Mouse (Mus musculus): ENCODE data around the gene Irx1. TPM values are rescaled to one million over a fixed set of nuclear protein-coding genes. Genes with fewer than 3 reads are reported as not detected.

Irx1 gene
- total and polyA plus RNA-seq, 3 experiments: not detected

- TF ChIP-seq HCFC1 (IDR thresholded peaks at IDR 0.05; ENCODE audit: low read depth, low read length) (no peak), ZC3H11A (IDR thresholded peaks at IDR 0.05; ENCODE audit: low read depth, low read length) (no peak), RAD21 (IDR thresholded peaks at IDR 0.05; ENCODE audit: low read depth, low read length) (no peak), E2F4 (IDR thresholded peaks at IDR 0.05; ENCODE audit: borderline replicate concordance, low read depth, low read length) (no peak), KAT2A (conservative IDR thresholded peaks at IDR 0.05; ENCODE audit: low read depth, low read length) (no peak), SIN3A (IDR thresholded peaks at IDR 0.05; ENCODE audit: low read length) (no peak), NRF1 (IDR thresholded peaks at IDR 0.05; ENCODE audit: insufficient read depth, low read depth, low read length, poor library complexity, severe bottlenecking) (no peak), CTCF (IDR thresholded peaks at IDR 0.05 in 2 of 3, conservative IDR thresholded peaks at IDR 0.05 in 1 of 3; ENCODE audit: control insufficient read depth in 1 of 3, insufficient read depth in 1 of 3, low read depth in 2 of 3, low read length in 3 of 3, poor library complexity in 1 of 3, severe bottlenecking in 1 of 3) (no peak), MYC (IDR thresholded peaks at IDR 0.05; ENCODE audit: low read depth, low read length) (no peak), BHLHE40 (IDR thresholded peaks at IDR 0.05; ENCODE audit: borderline replicate concordance, low read depth, low read length) (no peak), ETS1 (IDR thresholded peaks at IDR 0.05; ENCODE audit: low read depth, low read length) (no peak)
- H3K36me3 ChIP-seq (ENCODE audit: control insufficient read depth in 1 of 2, insufficient read depth in 2 of 2, low read length in 2 of 2): no peaks in the 10 kb centered on the region
- no peaks in the 10 kb centered on the region for H3K4me1 ChIP-seq (ENCODE audit: control insufficient read depth in 1 of 2, insufficient read depth in 2 of 2, low read length in 2 of 2)
- no peak overlapping the region for H3K9ac ChIP-seq (ENCODE audit: control insufficient read depth, low read depth, low read length, poor library complexity, severe bottlenecking)
- H3K27me3 ChIP-seq (ENCODE audit: control insufficient read depth in 1 of 2, insufficient read depth in 2 of 2, low read length in 2 of 2): no peaks in the 10 kb centered on the region
- no peak overlapping the region for H3K4me3 ChIP-seq (ENCODE audit: control insufficient read depth in 1 of 2, insufficient read depth in 1 of 2, low read depth in 2 of 2, low read length in 2 of 2)
- no peaks in the 10 kb centered on the region for H3K9me3 ChIP-seq (replicated peaks; ENCODE audit: insufficient read depth, low read length)
- H3K27ac ChIP-seq (ENCODE audit: control insufficient read depth, low read depth, low read length): no peak overlapping the region
- DNase-seq (ENCODE audit: low read depth, low spot score): no peak
- H3K79me2 ChIP-seq (ENCODE audit: control insufficient read depth, insufficient read depth, low read length, poor library complexity): no peaks in the 10 kb centered on the region
Observed at GRCm38 (mm10) chr13:71956481-71956880, 7.0 kb downstream of the Irx1 start.

DNA sequence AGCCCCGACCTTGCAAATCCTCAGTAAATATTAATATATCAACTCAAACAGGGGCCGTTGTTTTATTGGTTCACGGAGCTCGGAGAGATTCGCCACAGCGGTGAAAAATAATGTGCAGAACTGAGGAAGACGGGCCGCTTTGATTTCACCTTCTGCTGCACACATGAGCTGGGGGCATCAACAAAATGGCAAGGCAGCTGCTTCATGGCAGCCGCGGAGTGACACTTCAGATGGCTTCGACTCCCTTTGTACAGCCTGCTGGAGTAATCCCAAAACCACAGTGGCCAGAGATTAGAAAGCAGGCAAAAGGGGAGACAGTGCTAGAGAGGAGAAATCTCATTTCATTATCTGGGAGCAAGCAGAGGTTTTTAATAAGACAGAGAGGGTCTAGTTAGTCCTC, 11.6 kb downstream of the Irx1 start:
- no peak overlapping the region for H3K9ac ChIP-seq (ENCODE audit: control insufficient read depth, low read depth, low read length, poor library complexity, severe bottlenecking)
- no peak overlapping the region for H3K4me3 ChIP-seq (ENCODE audit: control insufficient read depth in 1 of 2, insufficient read depth in 1 of 2, low read depth in 2 of 2, low read length in 2 of 2)
- no peak for TF ChIP-seq RAD21 (IDR thresholded peaks at IDR 0.05; ENCODE audit: low read depth, low read length)
- no peak for TF ChIP-seq CHD1 (IDR thresholded peaks at IDR 0.05; ENCODE audit: low read depth, low read length)
- TF ChIP-seq POLR2AphosphoS2 (IDR thresholded peaks at IDR 0.05; ENCODE audit: low read length): no peak
- no peak for TF ChIP-seq ZC3H11A (IDR thresholded peaks at IDR 0.05; ENCODE audit: low read depth, low read length)
- no peak for TF ChIP-seq MAZ (IDR thresholded peaks at IDR 0.05; ENCODE audit: low read depth, low read length)
- no peak for TF ChIP-seq JUND (IDR thresholded peaks at IDR 0.05; ENCODE audit: low read depth, low read length)
- TF ChIP-seq TCF12 (IDR thresholded peaks at IDR 0.05; ENCODE audit: low read depth, low read length): no peak
- no peak for TF ChIP-seq SMC3 (IDR thresholded peaks at IDR 0.05; ENCODE audit: low read depth, low read length)
- TF ChIP-seq TBP (IDR thresholded peaks at IDR 0.05; ENCODE audit: low read depth, low read length): no peak
- no peak for TF ChIP-seq SIN3A (IDR thresholded peaks at IDR 0.05; ENCODE audit: low read length)
- TF ChIP-seq EP300 (IDR thresholded peaks at IDR 0.05; ENCODE audit: low read depth in 1 of 2, low read length in 2 of 2): no peak
- TF ChIP-seq POLR2AphosphoS5 (IDR thresholded peaks at IDR 0.05; ENCODE audit: borderline replicate concordance, low read depth, low read length): no peak
- TF ChIP-seq USF2 (IDR thresholded peaks at IDR 0.05; ENCODE audit: borderline replicate concordance in 1 of 2, insufficient read depth in 1 of 2, low read depth in 1 of 2, low read length in 2 of 2): no peak
- TF ChIP-seq MAX (IDR thresholded peaks at IDR 0.05; ENCODE audit: low read length): no peak
- TF ChIP-seq KAT2A (conservative IDR thresholded peaks at IDR 0.05; ENCODE audit: low read depth, low read length): no peak
- TF ChIP-seq NELFE (IDR thresholded peaks at IDR 0.05; ENCODE audit: low read depth, low read length): no peak
- TF ChIP-seq CHD2 (IDR thresholded peaks at IDR 0.05; ENCODE audit: low read length): no peak
- no peak for TF ChIP-seq ELF1 (IDR thresholded peaks at IDR 0.05; ENCODE audit: low read depth, low read length)
- H3K79me2 ChIP-seq (ENCODE audit: control insufficient read depth, insufficient read depth, low read length, poor library complexity): no peaks in the 10 kb centered on the region
- DNase-seq (ENCODE audit: low read depth, low spot score): no peak
- H3K27ac ChIP-seq (ENCODE audit: control insufficient read depth, low read depth, low read length): no peak overlapping the region
- H3K36me3 ChIP-seq (ENCODE audit: control insufficient read depth in 1 of 2, insufficient read depth in 2 of 2, low read length in 2 of 2): no peaks in the 10 kb centered on the region
- H3K4me1 ChIP-seq (ENCODE audit: control insufficient read depth in 1 of 2, insufficient read depth in 2 of 2, low read length in 2 of 2): no peaks in the 10 kb centered on the region
- no peaks in the 10 kb centered on the region for H3K27me3 ChIP-seq (ENCODE audit: control insufficient read depth in 1 of 2, insufficient read depth in 2 of 2, low read length in 2 of 2)
- H3K9me3 ChIP-seq (replicated peaks; ENCODE audit: insufficient read depth, low read length): no peaks in the 10 kb centered on the region
